Mouse (Mus musculus) hindbrain, embryonic 11.5 days (tissue): ENCODE results near the gene Foxn3. TPM values are rescaled to one million over a fixed set of nuclear protein-coding genes. Genes with fewer than 3 reads are reported as not detected.

Experiments
- ATAC-seq: fragments of 200-750 bp; cut with Nextera tagmentation; 2 replicates; pipeline ENCODE4 v1.8.0; 2017; ENCODE audit warnings: mild to moderate bottlenecking, moderate TSS enrichment, moderate library complexity; ENCODE audit not compliant: low FRiP score
- DNase-seq: peaks from one replicate; pipeline ENCODE4 v3.0.0-alpha.2; 2015; ENCODE audit warnings: low spot score
- H3K27ac ChIP-seq: fragments of 300-500 bp; sonication (generic); 2 replicates; pipeline ENCODE4 v1.5.1; 2014; ENCODE audit warnings: mild to moderate bottlenecking, low read depth, low read length
- H3K27me3 ChIP-seq: fragments of 300-500 bp; sonication (generic); 2 replicates; pipeline ENCODE4 v1.6.1; 2014; ENCODE audit warnings: mild to moderate bottlenecking, low read length, moderate library complexity, mixed read lengths; ENCODE audit not compliant: control insufficient read depth, insufficient read depth
- H3K36me3 ChIP-seq: fragments of 300-500 bp; sonication (generic); 2 replicates; pipeline ENCODE4 v1.6.1; 2014; ENCODE audit warnings: mild to moderate bottlenecking, low read length, moderate library complexity, mixed read lengths; ENCODE audit not compliant: control insufficient read depth, insufficient read depth
- H3K4me1 ChIP-seq: fragments of 300-500 bp; sonication (generic); replicated peaks from 2 replicates; pipeline ENCODE4 v1.6.1; 2014; ENCODE audit warnings: low read length, mixed read lengths; ENCODE audit not compliant: control insufficient read depth, insufficient read depth
- H3K4me2 ChIP-seq: fragments of 300-500 bp; sonication (generic); replicated peaks from 2 replicates; pipeline ENCODE4 v1.6.1; 2014; ENCODE audit warnings: mild to moderate bottlenecking, low read depth, low read length
- H3K4me3 ChIP-seq: fragments of 300-500 bp; sonication (generic); 2 replicates; pipeline ENCODE4 v1.5.1; 2014; ENCODE audit warnings: low read depth, low read length
- H3K9ac ChIP-seq: fragments of 300-500 bp; sonication (generic); 2 replicates; pipeline ENCODE4 v1.6.1; 2014; ENCODE audit warnings: low read depth, low read length
- H3K9me3 ChIP-seq: fragments of 300-500 bp; sonication (generic); 2 replicates; pipeline ENCODE4 v1.6.1; 2016; ENCODE audit warnings: low read length; ENCODE audit not compliant: control insufficient read depth
- WGBS: fragments of 180-500 bp; shearing (Covaris S2); extraction: QIAGEN DNeasy Blood & Tissue Kit; methylation state at CpG from one replicate; pipeline ENCODE4 v1.1.7; 2014; 5-methylcytosine and 5-hydroxymethylcytosine counted together
- polyA plus RNA-seq: library from polyadenylated mRNA; unstranded; fragments of >200 nt; fragmentation: Nextera tagmentation; extraction: Ambion mirVana; gene quantifications from 2 replicates; pipeline ENCODE4 v1.2.1, GENCODE M21; 2014

Gene Foxn3
- polyA plus RNA-seq, 1 experiment from 2014 or later: 91.6 TPM

DNA sequence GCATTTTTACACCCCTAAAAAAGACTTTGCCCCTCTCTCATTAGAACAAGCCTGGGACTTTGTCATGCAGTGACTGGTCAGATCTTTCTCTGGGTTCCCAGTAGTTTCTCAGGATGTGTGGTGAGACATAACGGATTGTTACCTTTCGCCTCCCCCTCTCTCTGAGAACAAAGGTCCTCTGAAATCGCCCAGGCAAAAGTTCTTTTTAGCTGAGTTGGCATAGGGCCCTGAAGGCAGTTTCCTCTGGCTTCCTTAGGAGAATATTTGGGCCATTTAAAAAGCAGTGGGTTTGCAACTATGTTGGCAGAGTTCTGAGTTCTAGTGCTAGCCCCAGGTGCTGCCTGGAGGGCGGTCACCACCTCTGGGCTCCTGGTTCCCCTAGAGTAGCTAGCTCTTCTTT lies 4.9 kb downstream of the Foxn3 start:
- WGBS: 84% methylated on average over 4 of the region's 4 CpGs

GRCm38 (mm10) chr12:99557498-99557897 lies 5.9 kb downstream of the Foxn3 start:
- no peak overlapping the region for H3K4me3 ChIP-seq
- no peak overlapping the region for H3K9ac ChIP-seq
- ATAC-seq (no peak), DNase-seq (no peak)
- H3K27ac ChIP-seq: no peak overlapping the region
- H3K9me3 ChIP-seq: no peaks in the 10 kb centered on the region
- H3K27me3 ChIP-seq: no peaks in the 10 kb centered on the region
- H3K36me3 ChIP-seq: no peaks in the 10 kb centered on the region
- H3K4me2 ChIP-seq: no peak overlapping the region
- H3K4me1 ChIP-seq: no peaks in the 10 kb centered on the region
- WGBS: 78% methylated on average over 8 of the region's 8 CpGs

More for the DNA sequence above, 4.9 kb downstream of the Foxn3 start:
- Histone ChIP-seq H3K4me3 (no peak overlapping the region), H3K4me2 (no peak overlapping the region), H3K27me3 (no peaks in the 10 kb centered on the region), H3K4me1 (no peaks in the 10 kb centered on the region), H3K27ac (no peak overlapping the region), H3K9me3 (no peaks in the 10 kb centered on the region), H3K36me3 (no peaks in the 10 kb centered on the region), H3K9ac (no peak overlapping the region)
- ATAC-seq (no peak), DNase-seq (no peak)

- no peak overlapping the region for H3K27ac ChIP-seq
- H3K36me3 ChIP-seq: no peaks in the 10 kb centered on the region
- no peaks in the 10 kb centered on the region for H3K27me3 ChIP-seq
- H3K4me1 ChIP-seq: no peaks in the 10 kb centered on the region
- DNase-seq (no peak), ATAC-seq (no peak)
- H3K9me3 ChIP-seq: no peaks in the 10 kb centered on the region
- 65% methylated on average over 8 of the region's 8 CpGs for WGBS
- H3K4me2 ChIP-seq: no peak overlapping the region
- H3K9ac ChIP-seq: no peak overlapping the region
- no peak overlapping the region for H3K4me3 ChIP-seq
Observed at GRCm38 (mm10) chr12:99550629-99551028, 12.8 kb downstream of the Foxn3 start.

- no peak for ATAC-seq
Observed at GRCm38 (mm10) chr12:99549811-99550210, 13.6 kb downstream of the Foxn3 start.

DNA sequence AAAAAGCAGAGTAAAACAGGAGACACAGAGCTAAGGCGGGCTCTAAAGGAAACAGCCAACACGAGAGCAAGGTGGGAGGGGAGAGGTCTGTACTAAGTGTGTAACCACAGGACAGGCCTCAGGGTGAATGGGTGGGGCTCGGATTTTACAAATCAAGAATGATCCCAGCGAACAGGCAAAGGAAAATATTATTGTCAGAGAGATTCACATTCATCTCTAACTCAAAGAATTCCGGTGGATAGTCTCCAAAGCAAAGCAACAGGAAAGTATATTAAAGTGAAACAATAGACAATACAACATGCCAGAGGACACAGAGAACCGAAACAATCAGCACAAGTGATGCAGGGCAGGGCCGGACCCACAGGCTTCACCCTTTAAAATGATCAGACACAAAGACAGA lies 15.0 kb downstream of the Foxn3 start:
- Histone ChIP-seq H3K36me3 (no peaks in the 10 kb centered on the region), H3K9ac (no peak overlapping the region), H3K27me3 (no peaks in the 10 kb centered on the region), H3K4me2 (no peak overlapping the region), H3K9me3 (no peaks in the 10 kb centered on the region), H3K4me1 (no peaks in the 10 kb centered on the region), H3K4me3 (no peak overlapping the region), H3K27ac (no peak overlapping the region)
- ATAC-seq (no peak), DNase-seq (no peak)
- 82% methylated on average over 7 of the region's 7 CpGs for WGBS

More at GRCm38 (mm10) chr12:99549811-99550210, 13.6 kb downstream of the Foxn3 start:
- Histone ChIP-seq H3K4me3 (no peak overlapping the region), H3K4me1 (no peaks in the 10 kb centered on the region), H3K4me2 (no peak overlapping the region), H3K36me3 (no peaks in the 10 kb centered on the region), H3K27me3 (no peaks in the 10 kb centered on the region), H3K27ac (no peak overlapping the region), H3K9ac (no peak overlapping the region), H3K9me3 (no peaks in the 10 kb centered on the region)
- WGBS: 95% methylated on average over 10 of the region's 10 CpGs
- no peak for DNase-seq

DNA sequence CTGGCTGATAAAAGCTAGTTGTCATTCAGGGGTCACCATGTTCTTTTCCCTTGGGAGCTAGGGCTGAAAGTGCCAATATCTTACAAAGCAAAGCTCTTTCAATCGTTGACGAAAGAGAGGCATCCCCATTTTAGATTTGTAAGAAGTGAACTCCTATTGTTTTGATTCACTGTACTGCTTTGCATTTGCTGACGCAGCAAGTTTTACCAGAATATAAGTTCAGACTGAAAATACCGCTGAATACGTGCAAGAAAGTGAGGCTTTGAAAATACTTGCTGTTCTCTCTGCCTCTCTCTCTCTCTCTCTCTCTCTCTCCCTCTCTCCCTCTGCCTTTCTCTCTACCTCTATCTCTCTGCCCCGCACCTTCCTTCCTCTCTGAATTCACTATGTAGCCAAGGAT lies 16.1 kb downstream of the Foxn3 start:
- Histone ChIP-seq H3K36me3 (no peaks in the 10 kb centered on the region), H3K4me1 (no peaks in the 10 kb centered on the region), H3K27me3 (no peaks in the 10 kb centered on the region), H3K9ac (no peak overlapping the region), H3K4me2 (no peak overlapping the region), H3K27ac (no peak overlapping the region), H3K9me3 (no peaks in the 10 kb centered on the region), H3K4me3 (no peak overlapping the region)
- no peak for DNase-seq
- no peak for ATAC-seq
- 86% methylated on average over 6 of the region's 6 CpGs for WGBS

DNA sequence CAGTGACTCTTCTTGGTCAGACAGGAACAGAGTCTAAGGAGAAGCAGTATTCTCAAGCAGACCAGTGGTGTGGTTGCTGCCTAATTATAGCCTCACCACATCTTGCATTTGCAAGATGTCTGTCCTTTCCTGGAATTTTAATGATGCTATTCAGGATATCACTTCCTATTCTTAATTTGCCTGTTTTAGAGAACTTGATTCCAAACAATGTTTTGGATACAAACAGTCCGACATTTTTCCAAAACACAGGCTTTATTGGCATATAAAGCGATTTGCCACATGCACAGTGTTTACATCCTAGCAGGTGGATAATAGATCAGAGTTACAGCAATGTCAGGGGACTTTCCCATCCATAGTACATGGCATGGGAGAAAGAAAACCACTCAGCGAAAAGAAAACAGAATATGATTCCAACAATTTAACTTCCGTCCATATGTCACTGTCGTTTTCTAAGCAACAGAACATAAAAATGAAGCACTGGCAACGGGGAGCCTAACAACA lies 18.1 kb downstream of the Foxn3 start:
- Histone ChIP-seq H3K27ac (no peak overlapping the region), H3K4me2 (no peak overlapping the region), H3K36me3 (no peaks in the 10 kb centered on the region), H3K9me3 (no peaks in the 10 kb centered on the region), H3K27me3 (no peaks in the 10 kb centered on the region), H3K4me1 (no peaks in the 10 kb centered on the region), H3K9ac (no peak overlapping the region), H3K4me3 (no peak overlapping the region)
- ATAC-seq (no peak), DNase-seq (no peak)
- WGBS: 77% methylated on average over 6 of the region's 6 CpGs

GRCm38 (mm10) chr12:99544262-99545128 lies 18.9 kb downstream of the Foxn3 start:
- Histone ChIP-seq H3K4me3 (no peak overlapping the region), H3K36me3 (no peaks in the 10 kb centered on the region), H3K4me1 (no peaks in the 10 kb centered on the region), H3K9me3 (no peaks in the 10 kb centered on the region), H3K27me3 (no peaks in the 10 kb centered on the region), H3K27ac (no peak overlapping the region), H3K4me2 (no peak overlapping the region), H3K9ac (no peak overlapping the region)
- no peak for DNase-seq
- ATAC-seq: no peak
- WGBS: 88% methylated on average over 15 of the region's 15 CpGs
